Mouse (Mus musculus): ENCODE measurements around the gene Dhdh. TPM values are rescaled to one million over a fixed set of nuclear protein-coding genes. Genes with fewer than 3 reads are reported as not detected.
"Not testable (repeated sequence)": the region's sequence is repeated elsewhere in the genome, so short reads cannot be mapped to it uniquely, and the experiment has no call there.

The Dhdh gene
- 18.6 and 22.4 TPM in 2 replicates for total RNA-seq (2015)
- total RNA-seq (2017), result 18.1 and 20.7 TPM in 2 replicates

GRCm38 (mm10) chr7:45488293-45489204, at the start of gene Dhdh:
Gene Dhdh (minus strand): TSS chr7:45488805.
- peak; percentile 80 for ATAC-seq (replicated peaks; ENCODE audit: poor library complexity)

GRCm38 (mm10) chr7:45537602-45538001, 49.0 kb upstream of the Dhdh start:
- ATAC-seq (replicated peaks; ENCODE audit: poor library complexity), result no peak

GRCm38 (mm10) chr7:45535676-45536075, 47.1 kb upstream of the Dhdh start:
- ATAC-seq (replicated peaks; ENCODE audit: poor library complexity), result no peak

GRCm38 (mm10) chr7:45530643-45531042, 42.0 kb upstream of the Dhdh start:
- ATAC-seq (replicated peaks; ENCODE audit: poor library complexity), result no peak

GRCm38 (mm10) chr7:45529461-45529860, 40.9 kb upstream of the Dhdh start:
- ATAC-seq (replicated peaks; ENCODE audit: poor library complexity), result peak; percentile 18

GRCm38 (mm10) chr7:45527169-45527568, 38.6 kb upstream of the Dhdh start:
- not testable (repeated sequence) for ATAC-seq (replicated peaks; ENCODE audit: poor library complexity)

GRCm38 (mm10) chr7:45526474-45527120, 38.0 kb upstream of the Dhdh start:
- ATAC-seq (replicated peaks; ENCODE audit: poor library complexity), result no peak

GRCm38 (mm10) chr7:45525809-45526473, 37.3 kb upstream of the Dhdh start, which contains the start of the genes Ppp1r15a and Plekha4:
Gene Ppp1r15a (minus strand): TSS chr7:45526268.
Gene Plekha4 (plus strand): TSS chr7:45526330.
- peak; percentile 68 for ATAC-seq (replicated peaks; ENCODE audit: poor library complexity)

GRCm38 (mm10) chr7:45524841-45525621, 36.4 kb upstream of the Dhdh start:
- peak; percentile 62 for ATAC-seq (replicated peaks; ENCODE audit: poor library complexity)

GRCm38 (mm10) chr7:45523678-45524170, 35.1 kb upstream of the Dhdh start:
- no peak for ATAC-seq (replicated peaks; ENCODE audit: poor library complexity)

GRCm38 (mm10) chr7:45522957-45523676, 34.5 kb upstream of the Dhdh start:
- ATAC-seq (replicated peaks; ENCODE audit: poor library complexity), result no peak

GRCm38 (mm10) chr7:45522194-45522752, 33.7 kb upstream of the Dhdh start:
- no peak for ATAC-seq (replicated peaks; ENCODE audit: poor library complexity)

- ATAC-seq (replicated peaks; ENCODE audit: poor library complexity), result peak; percentile 54
Observed at GRCm38 (mm10) chr7:45521728-45522184, 33.2 kb upstream of the Dhdh start.

- no peak for ATAC-seq (replicated peaks; ENCODE audit: poor library complexity)
Observed at GRCm38 (mm10) chr7:45520605-45521004, 32.0 kb upstream of the Dhdh start.

- no peak for ATAC-seq (replicated peaks; ENCODE audit: poor library complexity)
Observed at GRCm38 (mm10) chr7:45519345-45520120, 30.9 kb upstream of the Dhdh start.

GRCm38 (mm10) chr7:45518618-45519017, 30.0 kb upstream of the Dhdh start:
- no peak for ATAC-seq (replicated peaks; ENCODE audit: poor library complexity)

- not testable (repeated sequence) for ATAC-seq (replicated peaks; ENCODE audit: poor library complexity)
Observed at GRCm38 (mm10) chr7:45516846-45517245, 28.2 kb upstream of the Dhdh start.

GRCm38 (mm10) chr7:45515436-45515835, 26.8 kb upstream of the Dhdh start:
- peak; percentile 78 for ATAC-seq (replicated peaks; ENCODE audit: poor library complexity)
